Mouse (Mus musculus) midbrain, embryonic 12.5 days (tissue): Measurements from ENCODE around the gene Mpz. TPM values are rescaled to one million over a fixed set of nuclear protein-coding genes. Genes with fewer than 3 reads are reported as not detected.

Source experiments
- ATAC-seq: fragments of 200-750 bp; cut with Nextera tagmentation; 2 replicates; pipeline ENCODE4 v1.8.0; 2017; ENCODE audit warnings: low read depth, moderate TSS enrichment, moderate library complexity; ENCODE audit not compliant: low FRiP score
- H3K27ac ChIP-seq: fragments of 300-500 bp; sonication (generic); replicated peaks from 2 replicates; pipeline ENCODE4 v1.5.1; 2016; ENCODE audit warnings: mild to moderate bottlenecking
- H3K27me3 ChIP-seq: fragments of 300-500 bp; sonication (generic); 2 replicates; pipeline ENCODE4 v1.6.1; 2016; ENCODE audit warnings: mild to moderate bottlenecking
- H3K36me3 ChIP-seq: fragments of 300-500 bp; sonication (generic); 2 replicates; pipeline ENCODE4 v1.6.1; 2016
- H3K4me1 ChIP-seq: fragments of 300-500 bp; sonication (generic); 2 replicates; pipeline ENCODE4 v1.6.1; 2016
- H3K4me2 ChIP-seq: fragments of 300-500 bp; sonication (generic); replicated peaks from 2 replicates; pipeline ENCODE4 v1.6.1; 2016; ENCODE audit warnings: mild to moderate bottlenecking, moderate library complexity
- H3K4me3 ChIP-seq: fragments of 300-500 bp; sonication (generic); 2 replicates; pipeline ENCODE4 v1.5.1; 2016; ENCODE audit warnings: mild to moderate bottlenecking
- H3K9ac ChIP-seq: fragments of 300-500 bp; sonication (generic); replicated peaks from 2 replicates; pipeline ENCODE4 v1.6.1; 2016; ENCODE audit warnings: mild to moderate bottlenecking, moderate library complexity
- H3K9me3 ChIP-seq: fragments of 300-500 bp; sonication (generic); 2 replicates; pipeline ENCODE4 v1.6.1; 2016; ENCODE audit warnings: mild to moderate bottlenecking
- WGBS: fragments of 180-500 bp; shearing (Covaris S2); methylation state at CpG from one replicate; pipeline ENCODE4 v1.1.7; 2016; 5-methylcytosine and 5-hydroxymethylcytosine counted together
- polyA plus RNA-seq: library from polyadenylated mRNA; unstranded; fragments of >200 nt; fragmentation: Nextera tagmentation; extraction: Ambion mirVana; gene quantifications from 2 replicates; pipeline ENCODE4 v1.2.1, GENCODE M21; 2016

Gene Mpz
- polyA plus RNA-seq: 0.33 and 0.94 TPM in 2 replicates

DNA sequence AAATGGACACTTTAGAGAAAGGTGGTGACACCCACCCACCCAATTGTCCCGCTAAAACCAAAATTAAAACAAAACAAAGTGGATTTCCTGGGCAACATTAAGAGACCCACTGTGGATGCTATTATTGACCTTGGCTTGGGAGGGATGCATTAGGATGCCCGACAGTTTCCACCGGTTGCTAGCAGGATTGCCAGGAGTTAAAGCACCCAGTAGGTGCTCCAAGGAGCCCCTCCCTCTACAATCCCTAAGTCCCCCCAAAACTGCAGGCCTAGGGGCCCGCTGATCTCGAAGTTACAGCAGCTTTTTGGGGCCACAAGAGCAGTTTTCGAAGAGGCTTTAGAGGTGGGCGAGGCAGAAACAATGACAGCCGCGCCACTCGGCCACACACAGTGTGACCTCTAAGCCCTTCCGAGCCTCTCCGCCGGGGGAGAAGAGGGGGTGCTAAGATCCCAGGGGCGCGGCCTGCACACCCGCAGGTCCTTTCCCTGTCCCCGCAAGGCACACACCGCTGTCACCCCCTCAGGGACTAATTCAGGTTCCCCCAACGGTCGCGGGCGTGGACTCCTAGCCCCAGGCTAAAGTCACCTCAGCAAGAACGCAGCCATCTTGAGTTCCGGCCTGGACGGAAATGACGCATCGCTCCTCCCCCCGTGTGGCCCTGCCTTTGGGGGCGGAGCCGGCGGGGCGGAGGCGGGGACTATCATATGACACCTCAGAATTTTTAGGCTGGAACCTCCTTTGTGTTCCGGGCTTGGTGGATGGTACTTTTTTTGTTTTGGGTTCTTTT lies at the start of gene Mpz, which contains the start of gene Sdhc:
Mpz (plus strand) TSS at position 738 of the 787 bp plus-strand sequence.
Sdhc (minus strand) TSS at position 630 of the 787 bp plus-strand sequence.
- peak; percentile 97 for ATAC-seq
- H3K9ac ChIP-seq: peak within 1 kb of the TSS; percentile 84
- WGBS: under 1% methylated on average over 34 of the region's 34 CpGs
- peak within 1 kb of the TSS; percentile 94 for H3K4me3 ChIP-seq
- H3K4me2 ChIP-seq: peak within 1 kb of the TSS; percentile 70
- peaks cover 16% of the 10 kb centered on the region for H3K4me1 ChIP-seq
- H3K9me3 ChIP-seq: no peaks in the 10 kb centered on the region
- peak within 1 kb of the TSS; percentile 75 for H3K27ac ChIP-seq
- 0 out of 2 replicates have a peak, but pooled peaks cover 9% of the 10 kb centered on the region for H3K36me3 ChIP-seq
- peaks cover 8% of the 10 kb centered on the region; the same call in 1 of the 2 replicates for H3K27me3 ChIP-seq

DNA sequence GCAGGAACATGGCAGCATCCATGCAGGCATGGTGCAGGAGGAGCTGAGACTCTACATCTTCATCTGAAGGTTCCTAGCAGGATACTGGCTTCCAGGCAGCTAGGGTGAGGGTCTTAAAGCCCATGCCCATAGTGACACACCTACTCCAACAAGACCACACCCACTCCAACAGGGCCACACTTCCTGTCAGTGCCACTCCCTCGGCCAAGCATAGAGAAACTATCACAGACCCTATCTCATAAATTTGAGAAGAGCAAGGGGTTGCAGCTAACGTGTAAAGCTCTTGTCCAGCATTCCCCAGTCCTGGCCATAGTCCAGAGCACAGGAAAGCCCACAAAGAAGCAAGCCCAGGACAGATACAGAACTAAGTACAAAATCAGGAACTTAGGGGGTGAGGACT lies 49.5 kb upstream of the Mpz start:
- peaks cover 11% of the 10 kb centered on the region for H3K27me3 ChIP-seq
- H3K27ac ChIP-seq: no peak overlapping the region
- no peaks in the 10 kb centered on the region for H3K9me3 ChIP-seq
- 0 out of 2 replicates have a peak overlapping the region, but pooled peaks have one; percentile 63 for H3K4me2 ChIP-seq
- H3K36me3 ChIP-seq: no peaks in the 10 kb centered on the region
- H3K9ac ChIP-seq: no peak overlapping the region
- H3K4me3 ChIP-seq: no peak overlapping the region
- no peak for ATAC-seq
- H3K4me1 ChIP-seq: peaks cover 5% of the 10 kb centered on the region; the same call in 1 of the 2 replicates
- WGBS: 55% methylated on average over 2 of the region's 2 CpGs

DNA sequence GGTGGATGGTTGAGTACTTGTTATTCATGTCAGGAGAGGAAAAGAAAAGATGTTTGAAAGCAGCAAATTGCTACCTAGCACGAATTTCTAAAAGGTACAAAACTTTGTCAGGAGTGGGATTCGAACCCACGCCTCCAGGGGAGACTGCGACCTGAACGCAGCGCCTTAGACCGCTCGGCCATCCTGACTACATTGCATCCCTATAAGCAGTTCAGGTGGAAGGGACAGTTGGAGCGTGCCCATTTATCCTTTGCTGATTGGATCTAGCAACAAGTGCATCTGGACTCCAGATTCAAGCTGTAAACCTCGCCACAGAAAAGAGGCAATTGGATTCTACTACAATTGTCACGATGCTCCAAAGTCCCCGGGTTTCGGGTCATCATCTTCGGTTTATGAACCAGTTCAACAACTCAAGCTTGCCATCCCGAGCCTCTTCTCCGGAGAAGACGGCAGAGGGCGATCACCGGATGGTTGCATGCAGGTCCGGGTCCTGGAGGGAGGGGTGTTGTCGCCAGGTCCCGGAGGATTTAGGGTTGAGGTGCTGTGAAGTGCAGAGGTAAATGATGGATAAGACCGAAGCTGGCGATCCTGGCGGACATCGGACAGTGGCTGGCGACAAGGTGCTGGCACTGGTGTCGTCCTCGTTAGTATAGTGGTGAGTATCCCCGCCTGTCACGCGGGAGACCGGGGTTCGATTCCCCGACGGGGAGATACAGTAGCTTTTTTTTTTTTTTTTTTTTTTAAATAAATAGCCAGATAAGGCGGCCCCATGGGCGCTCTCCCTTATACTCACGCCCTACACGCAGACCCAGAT lies 48.6 kb upstream of the Mpz start:
- H3K4me1 ChIP-seq: peaks cover 5% of the 10 kb centered on the region; the same call in 1 of the 2 replicates
- H3K27me3 ChIP-seq: peaks cover 5% of the 10 kb centered on the region; the same call in 1 of the 2 replicates
- WGBS: under 1% methylated on average over 40 of the region's 40 CpGs
- H3K9ac ChIP-seq: peak overlapping the region; percentile 66
- no peaks in the 10 kb centered on the region for H3K36me3 ChIP-seq
- H3K4me3 ChIP-seq: peak overlapping the region; percentile 71
- H3K9me3 ChIP-seq: no peaks in the 10 kb centered on the region
- peak; percentile 90 for ATAC-seq
- H3K4me2 ChIP-seq: peak overlapping the region; percentile 63
- peak overlapping the region; percentile 64 for H3K27ac ChIP-seq

DNA sequence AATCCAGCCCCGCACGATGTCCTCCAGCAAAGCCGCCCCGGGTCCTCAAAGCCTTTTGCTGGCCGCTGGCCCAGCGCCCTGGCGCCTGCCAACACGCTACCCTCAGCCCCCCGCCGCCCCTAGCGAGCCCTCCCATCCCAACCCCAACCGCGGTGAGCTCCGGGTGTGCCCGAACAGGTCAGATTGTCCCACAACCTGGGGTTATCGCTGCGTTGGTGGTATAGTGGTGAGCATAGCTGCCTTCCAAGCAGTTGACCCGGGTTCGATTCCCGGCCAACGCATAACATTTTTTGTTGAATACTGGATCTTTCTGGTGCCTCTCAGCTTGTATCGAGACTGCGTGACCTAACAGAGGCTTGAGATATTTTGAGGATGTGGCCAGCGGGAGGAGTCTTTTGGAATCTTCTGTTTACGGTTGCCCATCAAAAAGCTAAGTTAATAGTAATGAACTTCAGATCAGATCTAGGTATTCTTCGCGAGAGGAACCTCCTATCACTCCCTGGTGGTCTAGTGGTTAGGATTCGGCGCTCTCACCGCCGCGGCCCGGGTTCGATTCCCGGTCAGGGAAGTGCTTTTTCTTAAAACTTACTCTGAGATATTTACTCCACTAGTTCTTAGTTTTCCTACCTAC lies 47.8 kb upstream of the Mpz start:
- H3K27ac ChIP-seq: peak overlapping the region; percentile 64
- WGBS: under 1% methylated on average over 35 of the region's 35 CpGs
- peaks cover 1% of the 10 kb centered on the region; the same call in 1 of the 2 replicates for H3K27me3 ChIP-seq

DNA sequence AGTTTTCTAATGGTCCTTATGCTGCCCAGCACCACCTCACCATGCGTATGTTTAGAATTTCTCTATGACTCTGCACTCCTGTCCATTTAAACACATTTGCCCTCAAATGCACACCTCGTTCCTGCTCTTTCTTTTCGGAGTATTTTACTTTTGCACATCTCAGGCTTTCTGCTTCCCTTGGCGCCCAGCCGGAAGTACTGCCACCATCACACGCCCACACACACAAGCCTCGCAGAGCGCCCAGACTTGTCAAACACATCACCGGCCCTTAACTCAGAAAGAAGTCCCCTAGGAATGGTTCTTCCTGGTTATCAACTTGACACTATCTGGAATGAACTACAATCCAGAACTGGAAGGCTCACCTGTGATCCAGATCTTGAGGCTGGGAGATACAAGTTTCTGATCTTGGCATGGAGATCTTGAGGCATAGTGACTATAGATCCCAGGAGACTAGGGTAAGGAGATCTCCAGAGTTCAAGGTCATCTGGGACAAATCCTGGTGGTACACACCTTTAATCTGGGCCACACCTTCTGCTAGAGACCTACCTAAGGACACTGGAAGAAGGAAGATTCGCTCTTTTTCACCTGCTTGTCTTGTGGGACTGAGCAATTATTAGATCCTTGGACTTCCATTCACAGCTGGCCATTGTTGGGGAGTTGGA lies 47.2 kb upstream of the Mpz start:
- Histone ChIP-seq H3K4me3 (peak overlapping the region; percentile 71), H3K4me2 (peak overlapping the region; percentile 63), H3K27me3 (no peaks in the 10 kb centered on the region), H3K9me3 (no peaks in the 10 kb centered on the region), H3K36me3 (no peaks in the 10 kb centered on the region), H3K27ac (no peak overlapping the region), H3K4me1 (peaks cover 5% of the 10 kb centered on the region; the same call in 1 of the 2 replicates), H3K9ac (0 out of 2 replicates have a peak overlapping the region, but pooled peaks have one; percentile 24)
- ATAC-seq: no peak
- WGBS: 12% methylated on average over 10 of the region's 10 CpGs

More for the DNA sequence above, 47.8 kb upstream of the Mpz start:
- H3K4me3 ChIP-seq: peak overlapping the region; percentile 71
- peak overlapping the region; percentile 66; the same call in 1 of the 2 replicates for H3K9ac ChIP-seq
- ATAC-seq: peak; percentile 94
- peaks cover 5% of the 10 kb centered on the region; the same call in 1 of the 2 replicates for H3K4me1 ChIP-seq
- no peaks in the 10 kb centered on the region for H3K36me3 ChIP-seq
- peak overlapping the region; percentile 63 for H3K4me2 ChIP-seq
- H3K9me3 ChIP-seq: no peaks in the 10 kb centered on the region

DNA sequence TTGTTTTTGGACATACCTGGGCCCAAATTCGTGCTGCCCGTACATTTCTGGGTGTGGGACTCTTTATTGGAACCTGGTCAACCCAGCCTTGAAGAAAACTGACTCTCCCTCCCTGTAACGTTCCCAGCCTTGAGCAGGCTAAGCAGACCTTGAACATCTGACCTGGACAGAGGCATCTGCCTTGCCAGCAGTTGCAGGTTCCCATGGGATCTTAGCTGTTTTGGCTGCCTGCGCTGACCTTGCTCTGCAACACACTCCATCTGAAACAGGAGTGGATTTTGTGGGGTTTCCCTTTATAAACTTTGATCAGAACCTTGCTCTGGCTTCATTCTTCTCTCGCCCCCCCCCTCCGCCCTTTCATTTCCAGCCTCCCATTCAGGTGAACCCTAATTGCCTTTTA lies 45.3 kb upstream of the Mpz start:
- Histone ChIP-seq H3K4me3 (no peak overlapping the region), H3K9me3 (no peaks in the 10 kb centered on the region), H3K9ac (no peak overlapping the region), H3K4me1 (peaks cover 5% of the 10 kb centered on the region; the same call in 1 of the 2 replicates), H3K36me3 (no peaks in the 10 kb centered on the region), H3K27ac (no peak overlapping the region), H3K27me3 (no peaks in the 10 kb centered on the region), H3K4me2 (no peak overlapping the region)
- no peak for ATAC-seq
- WGBS: 70% methylated on average over 6 of the region's 6 CpGs

DNA sequence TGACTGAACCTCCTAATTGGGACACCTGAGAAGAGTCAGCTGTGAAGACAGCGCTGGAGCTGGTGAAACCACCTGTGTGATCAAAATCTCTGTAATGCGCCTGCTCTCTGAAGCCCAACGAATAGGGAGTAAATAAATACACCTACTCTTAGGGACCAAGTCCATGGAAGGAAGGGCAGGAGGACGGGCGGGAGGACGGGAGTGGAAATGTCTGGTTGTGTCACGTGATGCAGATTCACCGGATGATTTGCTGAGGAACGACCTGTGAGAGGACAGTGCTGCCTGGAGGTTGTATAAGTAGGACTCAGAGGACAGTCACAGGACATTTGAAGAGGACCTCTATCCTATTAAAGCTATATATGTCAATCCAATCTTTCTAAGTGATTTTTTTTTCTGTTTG lies 40.9 kb upstream of the Mpz start:
- Histone ChIP-seq H3K4me3 (no peak overlapping the region), H3K9me3 (no peaks in the 10 kb centered on the region), H3K4me2 (no peak overlapping the region), H3K27ac (no peak overlapping the region), H3K36me3 (no peaks in the 10 kb centered on the region), H3K4me1 (peaks cover 12% of the 10 kb centered on the region), H3K9ac (no peak overlapping the region), H3K27me3 (no peaks in the 10 kb centered on the region)
- 32% methylated on average over 9 of the region's 9 CpGs for WGBS
- ATAC-seq: no peak

DNA sequence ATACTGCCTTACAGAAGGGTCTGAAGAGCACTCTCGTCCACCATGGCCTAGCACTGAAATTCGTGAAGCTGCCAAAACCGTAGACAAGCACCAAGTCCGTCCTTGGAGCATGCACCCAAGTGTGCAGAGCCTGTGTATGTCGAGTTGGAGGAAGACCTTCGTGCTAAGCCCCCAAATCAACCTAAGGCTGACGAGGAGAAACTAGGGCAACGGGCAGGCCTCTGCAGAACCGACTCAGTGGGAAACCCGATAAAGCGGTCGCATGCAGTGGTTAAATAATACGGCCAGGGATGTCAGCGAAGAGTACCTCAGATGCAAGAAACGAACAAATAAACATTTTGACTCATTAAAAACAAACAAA lies 39.9 kb upstream of the Mpz start:
- Histone ChIP-seq H3K4me2 (peak overlapping the region; percentile 61), H3K27ac (peak overlapping the region; percentile 70), H3K9ac (peak overlapping the region; percentile 41), H3K9me3 (no peaks in the 10 kb centered on the region), H3K27me3 (no peaks in the 10 kb centered on the region), H3K4me1 (peaks cover 12% of the 10 kb centered on the region), H3K36me3 (no peaks in the 10 kb centered on the region), H3K4me3 (peak overlapping the region; percentile 58)
- 9% methylated on average over 15 of the region's 15 CpGs for WGBS
- ATAC-seq: peak; percentile 53

DNA sequence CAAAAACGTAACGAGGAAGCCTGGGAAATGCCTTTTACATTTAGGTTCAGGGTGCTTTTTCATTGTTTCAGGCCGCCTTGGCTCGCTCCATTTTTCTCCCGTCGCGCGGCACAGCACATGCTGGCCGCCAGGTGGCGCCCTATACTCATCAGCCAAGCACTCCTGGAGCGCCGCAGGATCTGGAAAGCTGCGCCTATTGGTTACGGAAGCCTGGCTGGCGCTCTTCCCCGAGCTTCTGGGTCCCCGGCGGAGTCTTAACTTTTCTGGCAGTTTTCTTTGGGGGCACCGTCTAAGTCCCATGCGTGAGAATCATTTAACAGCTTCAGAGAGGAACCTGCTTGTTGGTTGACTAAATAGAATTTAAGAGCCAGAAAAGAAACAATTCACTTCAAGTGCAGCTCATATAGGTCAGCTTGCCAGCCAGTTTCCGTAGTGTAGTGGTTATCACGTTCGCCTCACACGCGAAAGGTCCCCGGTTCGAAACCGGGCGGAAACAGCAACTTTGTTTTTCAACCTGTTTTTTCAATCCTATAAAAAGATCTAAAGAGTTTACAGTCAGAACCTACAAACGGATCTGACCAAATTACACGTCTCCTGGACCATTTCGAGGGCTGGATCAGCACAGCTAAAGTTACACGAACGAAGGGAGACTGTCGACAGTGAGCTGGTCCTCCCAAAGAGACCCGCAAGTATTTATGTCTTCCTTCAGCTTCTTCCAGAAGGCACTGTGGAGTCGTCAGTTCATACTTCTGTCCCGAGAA lies 39.3 kb upstream of the Mpz start:
- Histone ChIP-seq H3K4me2 (peak overlapping the region; percentile 61), H3K36me3 (no peaks in the 10 kb centered on the region), H3K27me3 (no peaks in the 10 kb centered on the region), H3K4me1 (peaks cover 12% of the 10 kb centered on the region), H3K9ac (peak overlapping the region; percentile 41), H3K27ac (peak overlapping the region; percentile 70), H3K4me3 (peak overlapping the region; percentile 58), H3K9me3 (no peaks in the 10 kb centered on the region)
- under 1% methylated on average over 38 of the region's 38 CpGs for WGBS
- peak; percentile 89 for ATAC-seq

DNA sequence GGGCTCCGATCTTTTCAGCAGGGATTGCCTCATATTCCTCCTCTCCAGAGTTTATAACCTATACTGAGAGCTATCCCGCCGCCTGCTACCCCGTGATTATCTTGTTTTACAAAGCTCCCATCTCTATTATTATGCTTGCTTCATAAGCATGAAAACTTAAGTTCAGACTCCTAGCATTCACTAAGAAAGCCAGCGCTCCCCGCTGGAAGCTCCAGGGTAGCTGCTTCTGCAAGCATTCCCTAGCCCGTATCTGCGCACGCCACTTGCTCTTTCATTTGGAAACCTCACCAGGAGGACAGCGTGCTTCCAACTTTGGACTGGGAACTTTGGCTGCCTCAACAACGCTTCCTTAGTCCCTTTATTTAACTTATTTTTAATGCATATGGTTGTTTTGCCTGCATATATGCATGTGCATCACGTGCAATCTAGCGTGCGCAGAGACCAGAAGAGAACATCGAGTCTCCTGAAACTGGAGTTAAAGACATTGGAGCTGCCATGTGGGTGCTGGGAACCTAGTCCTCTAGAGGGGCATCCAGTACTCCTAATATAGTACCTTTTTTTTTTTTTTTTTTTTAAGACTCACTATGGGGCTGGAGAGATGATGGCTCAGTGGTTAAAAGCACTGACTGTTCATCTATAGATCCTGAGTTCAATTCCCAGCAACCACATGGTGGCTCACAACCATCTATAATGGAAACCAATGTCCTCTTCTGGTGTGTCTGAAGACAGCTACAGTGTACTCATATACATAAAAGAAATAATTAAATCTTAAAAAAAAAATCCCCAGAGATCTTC lies 38.5 kb upstream of the Mpz start:
- peak overlapping the region; percentile 70 for H3K27ac ChIP-seq
- H3K27me3 ChIP-seq: no peaks in the 10 kb centered on the region
- peaks cover 12% of the 10 kb centered on the region for H3K4me1 ChIP-seq
- no peaks in the 10 kb centered on the region for H3K36me3 ChIP-seq
- no peaks in the 10 kb centered on the region for H3K9me3 ChIP-seq
- WGBS: 4% methylated on average over 15 of the region's 15 CpGs
- peak overlapping the region; percentile 58 for H3K4me3 ChIP-seq
- H3K9ac ChIP-seq: peak overlapping the region; percentile 40
- H3K4me2 ChIP-seq: peak overlapping the region; percentile 61
- ATAC-seq: no peak
